Mouse (Mus musculus): Measurements from ENCODE around the gene Qser1.

- TF ChIP-seq CTCF (IDR thresholded peaks at IDR 0.05; ENCODE audit: low read depth) (no peak), EP300 (IDR thresholded peaks at IDR 0.05; ENCODE audit: low read depth) (no peak)
Measured at GRCm38 (mm10) chr2:104740248-104740949, 76.2 kb downstream of the Qser1 start.

All from liver, embryonic 14.5 days (tissue).